Mouse (Mus musculus): Measurements from ENCODE around the gene Ubn2.
A peak's percentile ranks its signal among the peaks of the same experiment; 100 is the strongest.
"Not testable (repeated sequence)": the region's sequence is repeated elsewhere in the genome, so short reads cannot be mapped to it uniquely, and the experiment has no call there.

The Ubn2 gene

GRCm38 (mm10) chr6:38433261-38434033 is at the start of gene Ubn2:
TSS of gene Ubn2 (plus strand) at chr6:38433950.
- DNase-seq: peak; percentile 95 to 96

GRCm38 (mm10) chr6:38389671-38390070 is 44.1 kb upstream of the Ubn2 start:
- DNase-seq: peak; percentile 55 to 59

- peak; percentile 8 for DNase-seq
Observed at GRCm38 (mm10) chr6:38432457-38432856, 1.3 kb upstream of the Ubn2 start.

GRCm38 (mm10) chr6:38434055-38435023 is 589 bp downstream of the Ubn2 start:
- peak; percentile 63 to 75 for DNase-seq

GRCm38 (mm10) chr6:38443842-38444241 is 10.1 kb downstream of the Ubn2 start:
- DNase-seq: no peak

- no peak for DNase-seq
Observed at GRCm38 (mm10) chr6:38448295-38448694, 14.5 kb downstream of the Ubn2 start.

- DNase-seq: no peak
Observed at GRCm38 (mm10) chr6:38453049-38453448, 19.3 kb downstream of the Ubn2 start.

- DNase-seq: not testable (repeated sequence)
Observed at GRCm38 (mm10) chr6:38456425-38456824, 22.7 kb downstream of the Ubn2 start.

GRCm38 (mm10) chr6:38458075-38458474 is 24.3 kb downstream of the Ubn2 start:
- DNase-seq: no peak

- DNase-seq: peak; percentile 11 to 23
Observed at GRCm38 (mm10) chr6:38469591-38469990, 35.8 kb downstream of the Ubn2 start.

- no peak for DNase-seq
Observed at GRCm38 (mm10) chr6:38481694-38482371, 48.1 kb downstream of the Ubn2 start.

GRCm38 (mm10) chr6:38492550-38492949 is 58.8 kb downstream of the Ubn2 start:
- DNase-seq: peak; percentile 70 to 75

- DNase-seq: no peak
Observed at GRCm38 (mm10) chr6:38495641-38496040, 61.9 kb downstream of the Ubn2 start.

GRCm38 (mm10) chr6:38512096-38512495 is 78.3 kb downstream of the Ubn2 start:
- DNase-seq: no peak

- DNase-seq: no peak
Observed at GRCm38 (mm10) chr6:38512830-38513229, 79.1 kb downstream of the Ubn2 start.

- DNase-seq: no peak
Observed at GRCm38 (mm10) chr6:38515201-38515600, 81.5 kb downstream of the Ubn2 start.

- no peak for DNase-seq
Observed at GRCm38 (mm10) chr6:38523851-38524250, 90.1 kb downstream of the Ubn2 start.

GRCm38 (mm10) chr6:38531211-38531820 is 97.6 kb downstream of the Ubn2 start:
- peak; percentile 36 to 49 for DNase-seq

- DNase-seq: peak; percentile 56 to 60
Observed at GRCm38 (mm10) chr6:38532500-38533420, 99.0 kb downstream of the Ubn2 start.

GRCm38 (mm10) chr6:38533428-38534405 is 100.0 kb downstream of the Ubn2 start, which contains the start of gene Fmc1:
TSS of gene Fmc1 (plus strand) at chr6:38533502.
- peak; percentile 93 to 94 for DNase-seq

Measured in B cell, adult 2 months (primary cell).